Mouse (Mus musculus) C2C12 (cell line): ENCODE data around the gene Slc25a31. TPM values are rescaled to one million over a fixed set of nuclear protein-coding genes. Genes with fewer than 3 reads are reported as not detected.

ENCODE experiments used
- H3K27me3 ChIP-seq: one replicate; pipeline ENCODE4 v1.6.1; 2011; ENCODE audit not compliant: control insufficient read depth, insufficient read depth, insufficient read length
- H3K36me3 ChIP-seq: one replicate; pipeline ENCODE4 v1.6.1; 2011; ENCODE audit not compliant: control insufficient read depth, insufficient read depth
- H3K4me3 ChIP-seq: one replicate; pipeline ENCODE4 v1.5.1; 2011; ENCODE audit warnings: mild to moderate bottlenecking, control low read depth; ENCODE audit not compliant: poor library complexity, insufficient read depth, severe bottlenecking
- H3K79me2 ChIP-seq: one replicate; pipeline ENCODE4 v1.6.1; 2011; ENCODE audit not compliant: control insufficient read depth, insufficient read depth
- H3K79me3 ChIP-seq: one replicate; pipeline ENCODE4 v1.6.1; 2011; ENCODE audit warnings: low read depth, control low read depth
- H3ac ChIP-seq: one replicate; pipeline ENCODE3; 2011; ENCODE audit warnings: low read depth; ENCODE audit not compliant: control insufficient read depth, insufficient read length
- CEBPB ChIP-seq: IDR thresholded peaks from one replicate; pipeline ENCODE4 v1.6.1; 2011; ENCODE audit warnings: low read depth, mild to moderate bottlenecking, control low read depth, moderate library complexity
- CTCF ChIP-seq: IDR thresholded peaks from one replicate; pipeline ENCODE4 v1.5.1; 2011; ENCODE audit not compliant: control insufficient read depth, insufficient read depth, insufficient read length
- FOSL1 ChIP-seq: IDR thresholded peaks from one replicate; pipeline ENCODE4 v1.8.0; 2011; ENCODE audit warnings: mild to moderate bottlenecking, low read length; ENCODE audit not compliant: poor library complexity, insufficient read depth, severe bottlenecking
- MAX ChIP-seq: IDR thresholded peaks from one replicate; pipeline ENCODE4 v1.6.1; 2011; ENCODE audit warnings: mild to moderate bottlenecking, control low read depth
- MYOD1 ChIP-seq: IDR thresholded peaks from one replicate; pipeline ENCODE4 v1.6.1; 2011; ENCODE audit warnings: low read depth; ENCODE audit not compliant: control insufficient read depth, insufficient read length
- MYOG ChIP-seq: IDR thresholded peaks from one replicate; pipeline ENCODE4 v1.6.1; 2011; ENCODE audit not compliant: control insufficient read depth, insufficient read length; ENCODE audit errors: extremely low read depth
- USF1 ChIP-seq: IDR thresholded peaks from one replicate; pipeline ENCODE4 v1.6.1; 2011; ENCODE audit warnings: low read depth, mild to moderate bottlenecking, control low read depth, moderate library complexity
- polyA plus RNA-seq: library from polyadenylated mRNA; unstranded; fragments of >200 nt; fragmentation: generic; extraction: Trizol; gene quantifications from one replicate; pipeline ENCODE4 v1.2.1, GENCODE M21; 2012; ENCODE audit warnings: missing spikeins

The Slc25a31 gene
- polyA plus RNA-seq, 1 experiment = not detected

GRCm38 (mm10) chr3:40738381-40738912 is 29.8 kb downstream of the Slc25a31 start:
- H3K27me3 ChIP-seq = no peaks in the 10 kb centered on the region
- no peaks in the 10 kb centered on the region for H3K79me3 ChIP-seq
- H3ac ChIP-seq = no peak overlapping the region
- no peak for TF ChIP-seq MAX
- TF ChIP-seq FOSL1 = no peak
- TF ChIP-seq CTCF = no peak
- TF ChIP-seq CEBPB = no peak
- TF ChIP-seq MYOG = no peak
- no peak for TF ChIP-seq MYOD1
- no peak for TF ChIP-seq USF1
- H3K36me3 ChIP-seq = no peaks in the 10 kb centered on the region
- H3K79me2 ChIP-seq = no peaks in the 10 kb centered on the region
- no peak overlapping the region for H3K4me3 ChIP-seq

- peak within 1 kb of the TSS; percentile 93 for H3ac ChIP-seq
- TF ChIP-seq MYOG (no peak), CTCF (no peak), USF1 (no peak), MAX (no peak), MYOD1 (no peak), FOSL1 (no peak), CEBPB (no peak)
- H3K27me3 ChIP-seq = no peaks in the 10 kb centered on the region
- no peaks in the 10 kb centered on the region for H3K36me3 ChIP-seq
- H3K79me3 ChIP-seq = peaks cover 22% of the 10 kb centered on the region
- H3K79me2 ChIP-seq = peaks cover 39% of the 10 kb centered on the region
- peak within 1 kb of the TSS; percentile 84 for H3K4me3 ChIP-seq
These were observed 35.6 kb downstream of the Slc25a31 start, which contains the start of gene Hspa4l for GRCm38 (mm10) chr3:40744024-40744835. TSS of gene Hspa4l (plus strand) at chr3:40744495.

- Histone ChIP-seq H3K4me3 (peak overlapping the region; percentile 84), H3K36me3 (no peaks in the 10 kb centered on the region), H3ac (peak overlapping the region; percentile 93), H3K79me2 (peaks cover 47% of the 10 kb centered on the region), H3K79me3 (peaks cover 23% of the 10 kb centered on the region), H3K27me3 (no peaks in the 10 kb centered on the region)
- no peak for TF ChIP-seq CTCF
- TF ChIP-seq CEBPB = no peak
- no peak for TF ChIP-seq MYOG
- TF ChIP-seq FOSL1 = no peak
- TF ChIP-seq MYOD1 = no peak
- TF ChIP-seq MAX = no peak
- TF ChIP-seq USF1 = no peak
These were observed 36.4 kb downstream of the Slc25a31 start for GRCm38 (mm10) chr3:40744836-40745660.

- TF ChIP-seq MYOD1 (peak; percentile 67), FOSL1 (no peak)
- Histone ChIP-seq H3K27me3 (no peaks in the 10 kb centered on the region), H3ac (peak overlapping the region; percentile 57), H3K4me3 (peak overlapping the region; percentile 84), H3K79me2 (peaks cover 55% of the 10 kb centered on the region), H3K36me3 (peaks cover under 1% of the 10 kb centered on the region), H3K79me3 (peaks cover 25% of the 10 kb centered on the region)
These were observed 37.2 kb downstream of the Slc25a31 start for GRCm38 (mm10) chr3:40745661-40746547.

GRCm38 (mm10) chr3:40760746-40761145 is 52.1 kb downstream of the Slc25a31 start:
- no peaks in the 10 kb centered on the region for H3K27me3 ChIP-seq
- no peaks in the 10 kb centered on the region for H3K79me2 ChIP-seq
- H3ac ChIP-seq = no peak overlapping the region
- no peaks in the 10 kb centered on the region for H3K79me3 ChIP-seq
- peaks cover 91% of the 10 kb centered on the region for H3K36me3 ChIP-seq
- TF ChIP-seq FOSL1 (no peak), CEBPB (no peak), USF1 (no peak), MYOG (no peak), MYOD1 (no peak), MAX (no peak), CTCF (no peak)
- H3K4me3 ChIP-seq = no peak overlapping the region
